Mouse (Mus musculus) liver, postnatal 0 days (tissue): Measurements from ENCODE around the gene Syvn1.

Experiments
- CTCF ChIP-seq: sonication (generic); IDR thresholded peaks from 2 replicates; pipeline ENCODE4 v1.5.1; 2016; ENCODE audit warnings: antibody characterized with exemption, low read depth
- EP300 ChIP-seq: IDR thresholded peaks from 2 replicates; pipeline ENCODE4 v1.6.1; 2016; ENCODE audit warnings: antibody characterized with exemption, low read depth, mild to moderate bottlenecking

DNA sequence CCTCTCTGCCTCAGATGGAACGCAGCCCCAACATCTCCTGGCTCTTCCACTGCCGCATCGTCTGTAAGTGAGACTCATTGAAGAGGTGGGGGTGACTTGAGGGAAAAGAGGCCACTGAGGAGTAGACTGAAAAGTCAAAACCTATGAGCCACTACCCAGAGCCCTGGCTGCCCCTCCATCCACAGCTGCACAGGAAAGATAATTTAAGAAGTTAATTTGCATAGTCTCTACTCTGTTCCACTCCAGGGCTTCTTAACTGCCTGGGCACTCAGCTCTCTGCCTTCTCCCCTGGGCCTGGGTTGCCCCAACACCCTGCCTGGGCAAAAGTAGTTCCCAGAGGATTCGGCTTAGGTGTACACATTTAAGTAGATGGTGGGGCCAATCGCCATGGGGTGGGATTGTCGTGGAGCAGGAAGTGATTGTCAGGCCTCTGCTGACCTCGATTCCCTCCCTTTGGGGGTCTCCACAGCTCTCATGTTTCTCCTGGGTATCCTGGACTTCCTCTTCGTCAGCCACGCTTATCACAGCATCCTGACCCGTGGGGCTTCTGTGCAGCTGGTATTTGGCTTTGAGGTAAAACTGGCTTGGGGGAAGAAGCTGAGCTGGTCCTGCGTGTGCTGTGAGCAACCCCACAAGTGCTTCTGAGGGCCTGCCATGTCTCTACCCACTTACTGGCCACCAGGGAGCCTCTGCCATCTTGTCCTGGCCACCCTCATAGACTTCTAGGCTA, 2.5 kb downstream of the Syvn1 start:
- no peak for TF ChIP-seq CTCF
- TF ChIP-seq EP300: no peak; the same call in 1 of the 2 replicates
